Mouse (Mus musculus) embryonic stem cell, embryonic (primary cell): ENCODE measurements at regions not wholly inside any gene's neighbourhood (a gene's known extent, or its start where the extent isn't known, plus 50 kb on each side); places are given as distances from the start of the nearest gene placed in this dataset.
"Not testable (repeated sequence)": the region's sequence is repeated elsewhere in the genome, so short reads cannot be mapped to it uniquely, and the experiment has no call there.

Experiments used
- CTCF ChIA-PET, 4 experiments: fragments of 300-600 bp in 2 of 4; fragments of 350-600 bp in 2 of 4; sonication (Branson Sonifier 250); formaldehyde crosslinking; loops; one replicate each; lab custom pipeline; 2022; ENCODE audit warnings: inconsistent platforms in 2 of 4; lab: Charles Lee
- POLR2A ChIA-PET, 4 experiments: fragments of 300-600 bp in 2 of 4; fragments of 350-600 bp in 2 of 4; sonication (Branson Sonifier 250); formaldehyde crosslinking; loops; one replicate each; lab custom pipeline; 2022; ENCODE audit warnings: antibody characterized with exemption in 4 of 4, inconsistent platforms in 1 of 4; lab: Charles Lee

- POLR2A ChIA-PET: interaction anchor here in 2 of 4 experiments (0.6 to 1.6 kb wide), 2 partner anchors 8 to 103 kb away, joined by 3 to 4 read pairs; no protein-coding TSS in a partner anchor
- CTCF ChIA-PET: interaction anchor here in 1 of 4 experiments (0.6 kb wide), 1 partner anchor 192 kb away, joined by 14 read pairs; no protein-coding TSS in a partner anchor
These were observed 57.6 kb downstream of the Tmem270 start for GRCm38 (mm10) chr5:134848981-134849380.

DNA sequence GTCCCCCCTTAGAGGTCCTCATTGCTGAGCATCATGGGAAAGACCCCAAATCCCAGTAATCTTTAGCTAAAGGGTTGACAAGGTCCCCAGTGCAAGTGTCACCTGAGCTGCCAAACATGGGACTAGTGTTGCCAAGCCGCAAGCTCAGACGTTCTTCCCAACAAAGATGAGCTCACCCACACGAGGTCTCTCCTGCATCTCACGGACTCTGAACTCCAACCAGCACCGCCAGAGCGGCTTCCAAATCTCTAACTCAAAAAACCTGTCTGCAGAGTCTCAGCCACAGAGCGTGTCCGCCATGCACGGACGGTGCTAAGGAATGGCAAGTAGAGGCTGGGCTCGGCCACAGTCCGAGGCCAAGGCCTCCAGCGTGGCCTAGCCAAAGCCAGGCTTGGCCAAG lies 58.0 kb downstream of the Tmem270 start:
- ChIA-PET CTCF (interaction anchor here in 1 of 4 experiments (0.5 kb wide), 1 partner anchor 268 kb away, joined by 4 read pairs; the partner anchor contains the start of gene Rfc2), POLR2A (interaction anchor here in 1 of 4 experiments (1.6 kb wide), 1 partner anchor 8 kb away, joined by 3 read pairs; no protein-coding TSS in a partner anchor)

DNA sequence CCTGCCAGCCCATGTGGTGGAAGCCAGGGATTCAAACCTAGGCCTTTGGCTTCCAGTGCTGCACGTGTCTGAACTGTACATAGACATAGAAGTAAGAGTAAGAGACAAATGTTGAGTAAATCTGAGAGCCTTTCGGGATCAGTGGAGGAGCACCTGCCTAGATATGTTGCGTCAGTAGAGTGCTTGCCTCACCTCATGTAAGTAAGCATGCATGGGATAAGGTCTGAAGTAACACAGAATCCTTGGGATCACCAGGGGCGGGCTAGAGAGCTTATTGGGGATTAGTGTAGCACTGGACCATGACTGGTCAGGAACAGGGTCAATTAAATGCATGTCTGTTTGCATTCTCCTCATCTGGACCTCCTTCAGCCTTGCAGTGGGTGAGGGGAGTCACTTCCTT lies 61.1 kb downstream of the Tmem270 start:
- POLR2A ChIA-PET: no interaction called here
- CTCF ChIA-PET: interaction anchor here in 2 of 4 experiments (0.5 to 0.6 kb wide), 2 partner anchors 105 to 1478 kb away, joined by 4 read pairs; no protein-coding TSS in a partner anchor

DNA sequence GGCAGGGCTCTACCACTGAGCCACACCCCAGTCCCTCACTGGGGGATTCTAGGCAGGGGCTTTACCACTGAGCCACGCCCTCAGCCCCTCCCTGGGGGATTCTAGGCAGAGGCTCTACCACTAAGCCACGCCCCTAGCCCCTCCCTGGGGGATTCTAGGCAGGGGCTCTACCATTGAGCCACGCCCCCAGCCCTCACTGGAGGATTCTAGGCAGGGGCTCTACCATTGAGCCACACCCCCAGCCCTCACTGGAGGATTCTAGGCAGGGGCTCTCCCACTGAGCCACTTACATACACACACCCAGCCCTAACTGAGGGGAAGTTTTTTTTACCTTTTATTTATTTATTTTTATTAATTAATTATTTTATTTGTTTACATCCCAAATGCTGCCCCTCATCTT lies 62.3 kb downstream of the Tmem270 start:
- CTCF ChIA-PET: not testable (repeated sequence)

GRCm38 (mm10) chr5:134841205-134841980 lies 65.1 kb downstream of the Tmem270 start:
- ChIA-PET CTCF (interaction anchor here in 3 of 4 experiments (0.6 to 1.3 kb wide), 3 partner anchors 54 to 415 kb away, joined by 3 to 4 read pairs (median 3); no protein-coding TSS in a partner anchor), POLR2A (no interaction called here)

More for the DNA sequence above, 62.3 kb downstream of the Tmem270 start:
- POLR2A ChIA-PET: interaction anchor here in 1 of 4 experiments (0.8 kb wide), 1 partner anchor 9 kb away, joined by 3 read pairs; no protein-coding TSS in a partner anchor

DNA sequence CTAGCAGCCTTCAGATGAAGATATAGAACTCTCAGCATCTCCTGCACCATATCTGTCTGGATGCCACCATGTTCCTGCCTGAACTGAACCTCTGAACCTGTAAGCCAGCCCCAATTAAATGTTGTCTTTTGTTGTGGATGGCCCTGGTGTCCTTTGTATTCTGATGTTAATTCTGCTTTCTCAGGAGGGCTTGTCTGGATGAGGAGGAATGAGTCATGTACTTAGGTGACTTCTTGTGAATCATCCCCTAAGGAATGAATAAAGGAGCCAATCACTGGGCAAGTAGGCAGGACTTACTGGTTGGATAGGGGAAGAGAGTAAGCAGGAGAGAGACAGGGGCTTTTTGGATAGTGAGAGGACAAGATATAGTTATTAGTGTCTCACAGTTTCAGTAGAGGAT lies 70.0 kb downstream of the Tmem270 start:
- CTCF ChIA-PET: no interaction called here

GRCm38 (mm10) chr5:134832896-134833295 lies 73.6 kb downstream of the Tmem270 start:
- ChIA-PET CTCF (interaction anchor here in 2 of 4 experiments (0.7 to 0.9 kb wide), 2 partner anchors 32 to 191 kb away, joined by 3 read pairs; partner anchors contain the start of gene Stx1a (in 1 of the 2)), POLR2A (no interaction called here)

More for the DNA sequence above, 70.0 kb downstream of the Tmem270 start:
- POLR2A ChIA-PET: no interaction called here

- CTCF ChIA-PET: no interaction called here
- POLR2A ChIA-PET: no interaction called here
These were observed 70.5 kb upstream of the Eln start for GRCm38 (mm10) chr5:134817671-134818070.

GRCm38 (mm10) chr5:134809121-134809520 lies 62.0 kb upstream of the Eln start:
- POLR2A ChIA-PET: no interaction called here
- CTCF ChIA-PET: interaction anchor here in 2 of 4 experiments (0.6 to 1.1 kb wide), 2 partner anchors 78 to 92 kb away, joined by 3 to 4 read pairs; no protein-coding TSS in a partner anchor

GRCm38 (mm10) chr5:134804291-134805049 lies 57.3 kb upstream of the Eln start:
- POLR2A ChIA-PET: interaction anchor here in 2 of 4 experiments (1.0 to 1.6 kb wide), 2 partner anchors 111 to 166 kb away, joined by 3 read pairs; partner anchors contain the start of gene Cldn13 (in 1 of the 2)
- CTCF ChIA-PET: interaction anchor here (0.6 to 1.7 kb wide), 19 partner anchors 12 to 1423 kb away, joined by 3 to 6 read pairs (median 3); no protein-coding TSS in a partner anchor

DNA sequence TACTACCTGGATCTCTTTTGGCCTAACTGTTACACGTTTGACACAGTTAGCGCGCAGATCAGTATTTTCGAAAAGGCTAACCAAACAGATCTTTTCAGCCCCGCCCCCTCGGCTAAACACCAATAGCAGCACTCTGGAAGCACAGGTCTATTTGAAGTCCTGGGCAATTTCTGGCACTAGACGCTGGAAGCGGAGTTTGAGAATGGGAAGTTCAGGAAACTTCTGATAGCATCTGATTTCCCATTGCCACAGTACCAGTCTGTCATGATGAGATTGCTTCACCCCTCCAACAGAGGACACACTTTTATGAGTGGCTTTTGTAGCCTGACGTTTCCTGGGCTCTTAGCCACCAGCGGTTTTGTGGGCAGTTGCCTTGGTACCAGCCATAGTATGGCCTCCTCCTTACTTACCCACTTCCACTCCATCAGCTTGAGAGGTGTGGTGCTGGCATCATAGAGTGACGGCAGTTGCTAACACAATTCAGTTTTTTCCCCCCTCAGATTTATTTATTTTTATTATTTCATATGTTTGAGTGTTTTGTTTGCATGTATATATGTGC lies 55.1 kb upstream of the Eln start:
- CTCF ChIA-PET: interaction anchor here in 2 of 4 experiments (0.6 to 0.7 kb wide), 2 partner anchors 151 to 186 kb away, joined by 3 to 4 read pairs; no protein-coding TSS in a partner anchor

DNA sequence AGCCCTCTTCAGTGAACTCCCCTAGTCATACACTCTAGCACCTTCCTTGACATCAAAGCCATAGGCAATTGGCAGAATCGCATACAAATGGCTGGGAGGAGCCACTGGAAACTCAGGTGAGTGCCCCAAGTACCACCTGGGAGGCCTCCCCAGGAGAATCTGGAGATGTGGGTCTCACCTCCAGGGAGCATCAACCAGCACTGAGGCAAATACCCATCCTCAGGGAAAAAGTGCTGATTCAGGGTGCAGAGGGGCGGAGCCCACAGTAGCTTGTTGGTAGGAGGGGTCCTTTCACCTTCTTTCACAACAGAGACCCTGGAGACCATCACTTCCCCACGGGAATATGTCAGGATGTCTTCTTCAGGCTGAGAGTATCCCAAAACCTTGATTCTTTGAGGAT lies 53.4 kb upstream of the Eln start:
- POLR2A ChIA-PET: no interaction called here
- CTCF ChIA-PET: interaction anchor here in 1 of 4 experiments (0.5 kb wide), 1 partner anchor 172 kb away, joined by 9 read pairs; no protein-coding TSS in a partner anchor

More for the DNA sequence above, 55.1 kb upstream of the Eln start:
- POLR2A ChIA-PET: no interaction called here

GRCm38 (mm10) chr5:134799911-134800310 lies 52.8 kb upstream of the Eln start:
- ChIA-PET CTCF (no interaction called here), POLR2A (no interaction called here)

DNA sequence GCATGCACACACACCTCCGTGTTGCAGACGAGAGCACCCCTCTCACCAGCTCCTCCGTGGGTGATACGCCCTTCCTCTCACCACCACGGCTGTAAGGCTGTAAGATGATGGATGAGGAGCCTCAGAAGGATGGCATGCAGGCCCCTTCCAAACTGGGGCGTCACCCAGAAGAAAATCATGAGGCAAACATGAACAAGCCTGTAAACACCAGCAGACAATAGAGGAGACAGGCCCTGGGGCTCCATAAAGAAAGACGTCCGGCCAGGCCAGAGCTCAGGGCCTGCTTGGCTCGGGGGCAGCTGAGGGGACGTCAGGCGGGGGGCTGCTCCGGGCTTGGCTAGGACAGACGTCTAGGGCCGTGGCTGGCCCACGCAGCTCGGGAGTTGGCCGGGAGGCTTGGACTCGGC lies 50.6 kb upstream of the Eln start:
- POLR2A ChIA-PET: interaction anchor here in 1 of 4 experiments (1.1 kb wide), 1 partner anchor 11 kb away, joined by 3 read pairs; no protein-coding TSS in a partner anchor
- CTCF ChIA-PET: interaction anchor here in 1 of 4 experiments (0.5 kb wide), 1 partner anchor 528 kb away, joined by 3 read pairs; no protein-coding TSS in a partner anchor
